Mouse (Mus musculus) neural tube, embryonic 12.5 days (tissue): ENCODE results near the gene Hepacam2. TPM values are rescaled to one million over a fixed set of nuclear protein-coding genes. Genes with fewer than 3 reads are reported as not detected.
"Not testable (repeated sequence)": the region's sequence is repeated elsewhere in the genome, so short reads cannot be mapped to it uniquely, and the experiment has no call there.

Source experiments
- ATAC-seq: fragments of 200-750 bp; cut with Nextera tagmentation; 2 replicates; pipeline ENCODE4 v1.8.0; 2017; ENCODE audit warnings: low read depth, mild to moderate bottlenecking, moderate TSS enrichment, moderate library complexity; ENCODE audit not compliant: low FRiP score
- H3K27ac ChIP-seq: fragments of 300-500 bp; sonication (generic); 2 replicates; pipeline ENCODE4 v1.5.1; 2016
- H3K27me3 ChIP-seq: fragments of 300-500 bp; sonication (generic); replicated peaks from 2 replicates; pipeline ENCODE4 v1.6.1; 2016; ENCODE audit warnings: mild to moderate bottlenecking
- H3K36me3 ChIP-seq: fragments of 300-500 bp; sonication (generic); 2 replicates; pipeline ENCODE4 v1.6.1; 2016; ENCODE audit warnings: mild to moderate bottlenecking
- H3K4me1 ChIP-seq: fragments of 300-500 bp; sonication (generic); 2 replicates; pipeline ENCODE4 v1.6.1; 2016
- H3K4me2 ChIP-seq: fragments of 300-500 bp; sonication (generic); replicated peaks from 2 replicates; pipeline ENCODE4 v1.6.1; 2016; ENCODE audit warnings: mild to moderate bottlenecking
- H3K4me3 ChIP-seq: fragments of 300-500 bp; sonication (generic); 2 replicates; pipeline ENCODE4 v1.5.1; 2016
- H3K9ac ChIP-seq: fragments of 300-500 bp; sonication (generic); 2 replicates; pipeline ENCODE4 v1.6.1; 2016; ENCODE audit warnings: mild to moderate bottlenecking
- H3K9me3 ChIP-seq: fragments of 300-500 bp; sonication (generic); 2 replicates; pipeline ENCODE4 v1.6.1; 2016; ENCODE audit warnings: mild to moderate bottlenecking
- WGBS: fragments of 180-500 bp; shearing (Covaris S2); methylation state at CpG from one replicate; pipeline ENCODE4 v1.1.7; 2016; 5-methylcytosine and 5-hydroxymethylcytosine counted together
- polyA plus RNA-seq: library from polyadenylated mRNA; unstranded; fragments of >200 nt; fragmentation: Nextera tagmentation; extraction: Ambion mirVana; gene quantifications from 2 replicates; pipeline ENCODE4 v1.2.1, GENCODE M21; 2016

The Hepacam2 gene
- polyA plus RNA-seq, 1 experiment from 2014 or later: 1.9 TPM

- WGBS: 71% methylated on average over 6 of the region's 6 CpGs
- no peak for ATAC-seq
Measured at GRCm38 (mm10) chr6:3463026-3463425, 35.1 kb downstream of the Hepacam2 start.

GRCm38 (mm10) chr6:3455944-3456536, 42.1 kb downstream of the Hepacam2 start:
- Histone ChIP-seq H3K36me3 (no peaks in the 10 kb centered on the region), H3K27ac (no peak overlapping the region), H3K4me1 (no peaks in the 10 kb centered on the region), H3K9ac (no peak overlapping the region), H3K27me3 (no peaks in the 10 kb centered on the region), H3K4me2 (no peak overlapping the region), H3K4me3 (no peak overlapping the region), H3K9me3 (no peaks in the 10 kb centered on the region)
- ATAC-seq: 0 out of 2 replicates have a peak, but pooled peaks have one; percentile 41
- WGBS: 72% methylated on average over 11 of the region's 11 CpGs

More at GRCm38 (mm10) chr6:3463026-3463425, 35.1 kb downstream of the Hepacam2 start:
- Histone ChIP-seq H3K4me1 (no peaks in the 10 kb centered on the region), H3K9me3 (no peaks in the 10 kb centered on the region), H3K9ac (no peak overlapping the region), H3K4me2 (no peak overlapping the region), H3K4me3 (no peak overlapping the region), H3K27ac (no peak overlapping the region), H3K27me3 (no peaks in the 10 kb centered on the region), H3K36me3 (no peaks in the 10 kb centered on the region)

- ATAC-seq: no peak
- H3K9ac ChIP-seq: no peak overlapping the region
- no peaks in the 10 kb centered on the region for H3K36me3 ChIP-seq
- no peak overlapping the region for H3K4me3 ChIP-seq
- WGBS: 56% methylated on average over 5 of the region's 5 CpGs
- H3K27me3 ChIP-seq: no peaks in the 10 kb centered on the region
- H3K9me3 ChIP-seq: no peaks in the 10 kb centered on the region
- H3K4me2 ChIP-seq: no peak overlapping the region
- H3K4me1 ChIP-seq: no peaks in the 10 kb centered on the region
- no peak overlapping the region for H3K27ac ChIP-seq
Measured at GRCm38 (mm10) chr6:3454421-3454820, 43.7 kb downstream of the Hepacam2 start.

DNA sequence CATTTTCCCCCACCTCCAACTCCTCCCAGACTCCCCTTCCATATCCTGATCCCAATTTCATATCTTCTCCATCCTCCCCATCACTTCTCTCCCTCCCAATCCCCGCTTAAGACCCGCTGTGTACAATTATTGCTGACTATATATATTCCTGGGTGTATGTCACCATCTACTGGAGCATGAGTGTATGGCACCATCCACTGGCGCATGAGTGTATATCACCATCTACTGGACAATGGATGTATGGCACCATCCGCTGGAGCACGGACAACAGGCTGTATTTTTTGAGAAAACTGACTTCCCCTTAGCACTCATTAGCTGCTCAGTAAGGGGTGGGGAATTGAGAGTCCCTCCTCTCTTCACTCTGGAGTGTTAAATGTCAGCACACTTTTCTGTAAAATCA, 50.7 kb downstream of the Hepacam2 start:
- Histone ChIP-seq H3K4me1 (no peaks in the 10 kb centered on the region), H3K27ac (no peak overlapping the region), H3K27me3 (no peaks in the 10 kb centered on the region), H3K9me3 (no peaks in the 10 kb centered on the region), H3K36me3 (no peaks in the 10 kb centered on the region), H3K4me3 (no peak overlapping the region), H3K4me2 (no peak overlapping the region), H3K9ac (no peak overlapping the region)
- peak; percentile 81 for ATAC-seq
- WGBS: 8% methylated on average over 5 of the region's 5 CpGs

- Histone ChIP-seq H3K36me3 (no peaks in the 10 kb centered on the region), H3K9ac (no peak overlapping the region), H3K27me3 (no peaks in the 10 kb centered on the region), H3K27ac (no peak overlapping the region), H3K4me2 (no peak overlapping the region), H3K4me1 (no peaks in the 10 kb centered on the region), H3K9me3 (no peaks in the 10 kb centered on the region), H3K4me3 (no peak overlapping the region)
- ATAC-seq: no peak
- WGBS: 16% methylated on average over 1 of the region's 1 CpGs
Measured at GRCm38 (mm10) chr6:3443905-3444304, 54.2 kb downstream of the Hepacam2 start.

- H3K4me1 ChIP-seq: no peaks in the 10 kb centered on the region
- H3K9ac ChIP-seq: no peak overlapping the region
- no peak overlapping the region for H3K27ac ChIP-seq
- no peak for ATAC-seq
- H3K4me3 ChIP-seq: no peak overlapping the region
- H3K9me3 ChIP-seq: 0 out of 2 replicates have a peak, but pooled peaks cover 4% of the 10 kb centered on the region
- H3K4me2 ChIP-seq: no peak overlapping the region
- no peaks in the 10 kb centered on the region for H3K36me3 ChIP-seq
- H3K27me3 ChIP-seq: no peaks in the 10 kb centered on the region
Measured at GRCm38 (mm10) chr6:3436087-3436486, 62.0 kb downstream of the Hepacam2 start.

- H3K27me3 ChIP-seq, H3K4me1 ChIP-seq, H3K36me3 ChIP-seq, H3K4me3 ChIP-seq, H3K9ac ChIP-seq, H3K4me2 ChIP-seq, H3K27ac ChIP-seq, ATAC-seq, H3K9me3 ChIP-seq: not testable (repeated sequence)
- WGBS: 89% methylated on average over 2 of the region's 2 CpGs
Measured at GRCm38 (mm10) chr6:3430976-3431375, 67.1 kb downstream of the Hepacam2 start.

GRCm38 (mm10) chr6:3427047-3427446, 71.1 kb downstream of the Hepacam2 start:
- Histone ChIP-seq H3K4me1 (no peaks in the 10 kb centered on the region), H3K9ac (no peak overlapping the region), H3K4me3 (no peak overlapping the region), H3K27ac (no peak overlapping the region), H3K9me3 (no peaks in the 10 kb centered on the region), H3K36me3 (no peaks in the 10 kb centered on the region), H3K4me2 (no peak overlapping the region), H3K27me3 (no peaks in the 10 kb centered on the region)
- ATAC-seq: no peak
- 85% methylated on average over 1 of the region's 1 CpGs for WGBS

DNA sequence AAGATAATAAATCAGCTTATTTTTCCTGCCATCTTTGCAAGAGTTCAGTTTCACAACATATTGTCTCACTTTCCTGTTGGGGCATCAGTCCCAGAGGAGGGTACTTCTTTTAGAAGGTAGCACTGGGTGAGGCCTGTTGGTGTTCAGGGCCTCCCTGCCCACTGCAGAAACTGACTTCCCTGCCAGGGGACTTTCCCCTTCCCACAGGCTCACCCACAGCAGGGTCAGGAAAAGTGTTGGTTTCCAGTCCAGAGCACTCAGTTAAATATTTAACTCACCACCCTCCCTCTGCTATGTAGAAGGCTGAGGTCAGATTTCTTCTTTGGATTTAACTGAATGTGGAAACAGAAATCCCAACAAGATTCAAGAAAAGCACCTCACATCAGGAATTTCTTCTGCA, 72.8 kb downstream of the Hepacam2 start:
- not testable (repeated sequence) for H3K27ac ChIP-seq, H3K9ac ChIP-seq, H3K36me3 ChIP-seq, H3K4me2 ChIP-seq, H3K9me3 ChIP-seq, ATAC-seq, H3K4me1 ChIP-seq, H3K4me3 ChIP-seq, H3K27me3 ChIP-seq

- 41% methylated on average over 1 of the region's 4 CpGs for WGBS
Measured at GRCm38 (mm10) chr6:3424613-3425277, 73.4 kb downstream of the Hepacam2 start.

More at GRCm38 (mm10) chr6:3424613-3425277, 73.4 kb downstream of the Hepacam2 start:
- not testable (repeated sequence) for H3K4me1 ChIP-seq, H3K9ac ChIP-seq, H3K9me3 ChIP-seq, H3K27ac ChIP-seq, H3K36me3 ChIP-seq, ATAC-seq, H3K4me2 ChIP-seq, H3K27me3 ChIP-seq, H3K4me3 ChIP-seq

Other genes starting within 250 kb of the Hepacam2 start
- gene Samd9l, start 98.7 kb downstream of the Hepacam2 start, polyA plus RNA-seq: 0.50 and 0.67 TPM in 2 replicates
- 41.2 and 44.5 TPM in 2 replicates for gene Vps50, start 84 bp upstream of the Hepacam2 start, polyA plus RNA-seq